Mouse (Mus musculus) kidney, adult 2 months (tissue): ENCODE measurements around the gene Polr2a. TPM values are rescaled to one million over a fixed set of nuclear protein-coding genes. Genes with fewer than 3 reads are reported as not detected.
A peak's percentile ranks its signal among the peaks of the same experiment; 100 is the strongest.

Experiments used
- DNase-seq: peaks from one replicate; pipeline ENCODE4 v3.0.0; 2021
- H3K27ac ChIP-seq: fragments of 200-500 bp; 2 replicates; pipeline ENCODE4 v1.5.1; 2012; ENCODE audit warnings: low read depth, low read length, control low read depth, inconsistent platforms; ENCODE audit not compliant: insufficient read depth
- H3K27me3 ChIP-seq: fragments of 200-500 bp; replicated peaks from 2 replicates; pipeline ENCODE4 v1.6.1; 2012; ENCODE audit warnings: mild to moderate bottlenecking, moderate library complexity, low read length, inconsistent platforms; ENCODE audit not compliant: control insufficient read depth, insufficient read depth
- H3K36me3 ChIP-seq: fragments of 200-500 bp; 2 replicates; pipeline ENCODE4 v1.6.1; 2012; ENCODE audit warnings: mild to moderate bottlenecking, moderate library complexity, low read length, inconsistent platforms; ENCODE audit not compliant: control insufficient read depth, insufficient read depth
- H3K4me1 ChIP-seq: fragments of 200-500 bp; 2 replicates; pipeline ENCODE4 v1.6.1; 2011; ENCODE audit warnings: low read length; ENCODE audit not compliant: control insufficient read depth, insufficient read depth
- H3K4me3 ChIP-seq: fragments of 200-500 bp; 2 replicates; pipeline ENCODE4 v1.5.1; 2011; ENCODE audit warnings: mild to moderate bottlenecking, low read depth, low read length, control low read depth; ENCODE audit not compliant: insufficient read depth
- CTCF ChIP-seq: fragments of 200-500 bp; conservative IDR thresholded peaks from 2 replicates; pipeline ENCODE4 v1.5.1; 2011; ENCODE audit warnings: low read depth, mild to moderate bottlenecking, control low read depth, low read length, moderate library complexity, mixed read lengths; ENCODE audit not compliant: insufficient read depth, insufficient read length
- POLR2A ChIP-seq: fragments of 200-500 bp; IDR thresholded peaks from one replicate; pipeline ENCODE4 v1.6.1; 2011; ENCODE audit warnings: low read depth, low read length, control low read depth
- WGBS: fragments of 180-500 bp; shearing (Covaris S2); methylation state at CpG from one replicate; pipeline ENCODE4 v1.1.7; 2018; 5-methylcytosine and 5-hydroxymethylcytosine counted together
- polyA plus RNA-seq: library from polyadenylated mRNA; depleted of rRNA; stranded (reverse); fragments of >200 nt; gene quantifications from 2 replicates; pipeline ENCODE4 v1.2.3, GENCODE M21; 2012

The Polr2a gene
- polyA plus RNA-seq, 1 experiment: 37.8 TPM

DNA sequence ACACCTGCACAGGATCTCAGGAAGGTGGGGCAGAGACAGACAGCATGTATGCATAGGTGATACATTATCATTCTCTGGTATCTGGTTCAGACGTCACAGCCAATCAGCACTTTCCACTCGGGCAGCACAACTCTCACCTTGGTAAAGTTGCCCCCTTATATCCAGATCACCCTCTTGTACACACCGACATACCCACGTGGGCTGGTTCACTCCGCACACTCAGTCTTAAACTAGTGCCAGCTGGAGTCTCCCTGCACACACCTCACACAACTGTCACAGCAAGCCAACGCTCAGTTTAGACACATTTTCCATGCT lies 63.4 kb downstream of the Polr2a start:
- Histone ChIP-seq H3K27ac (peak overlapping the region; percentile 65), H3K27me3 (no peaks in the 10 kb centered on the region), H3K4me1 (peaks cover 26% of the 10 kb centered on the region), H3K36me3 (no peaks in the 10 kb centered on the region), H3K4me3 (peak overlapping the region; percentile 76)
- TF ChIP-seq POLR2A (no peak), CTCF (no peak)
- WGBS: 19% methylated on average over 6 of the region's 6 CpGs
- no peak for DNase-seq

DNA sequence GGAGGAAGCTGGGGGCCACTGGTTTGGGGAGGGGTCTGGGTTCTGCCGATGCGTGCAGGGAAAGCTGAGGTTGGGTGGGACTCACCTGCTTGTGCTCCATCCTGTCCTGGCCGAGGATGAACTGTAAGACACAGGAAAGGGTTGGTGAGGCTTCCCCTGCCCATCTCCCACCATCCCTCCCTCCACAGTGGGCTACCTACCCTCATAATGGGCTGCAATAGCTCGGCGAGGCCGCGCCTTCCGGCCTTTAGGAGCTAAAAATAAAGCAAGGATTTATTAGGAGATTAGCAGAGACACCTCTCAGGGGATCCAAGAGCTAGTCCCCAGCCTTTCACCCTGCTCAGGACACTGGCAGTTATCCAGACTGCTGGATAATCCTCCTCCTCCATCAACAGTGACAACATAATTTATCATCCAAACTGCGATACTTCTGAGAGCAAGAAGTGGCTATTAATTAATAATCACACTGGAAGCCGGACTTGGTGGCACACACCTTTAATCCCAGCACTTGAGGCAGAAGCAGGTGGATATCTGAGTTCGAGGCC lies 64.9 kb downstream of the Polr2a start:
- no peaks in the 10 kb centered on the region for H3K27me3 ChIP-seq
- no peak overlapping the region for H3K4me3 ChIP-seq
- H3K4me1 ChIP-seq: peaks cover 26% of the 10 kb centered on the region
- H3K36me3 ChIP-seq: no peaks in the 10 kb centered on the region
- peak; percentile 59 for DNase-seq
- WGBS: 51% methylated on average over 11 of the region's 11 CpGs
- H3K27ac ChIP-seq: peak overlapping the region; percentile 66
- TF ChIP-seq POLR2A (no peak), CTCF (no peak)

DNA sequence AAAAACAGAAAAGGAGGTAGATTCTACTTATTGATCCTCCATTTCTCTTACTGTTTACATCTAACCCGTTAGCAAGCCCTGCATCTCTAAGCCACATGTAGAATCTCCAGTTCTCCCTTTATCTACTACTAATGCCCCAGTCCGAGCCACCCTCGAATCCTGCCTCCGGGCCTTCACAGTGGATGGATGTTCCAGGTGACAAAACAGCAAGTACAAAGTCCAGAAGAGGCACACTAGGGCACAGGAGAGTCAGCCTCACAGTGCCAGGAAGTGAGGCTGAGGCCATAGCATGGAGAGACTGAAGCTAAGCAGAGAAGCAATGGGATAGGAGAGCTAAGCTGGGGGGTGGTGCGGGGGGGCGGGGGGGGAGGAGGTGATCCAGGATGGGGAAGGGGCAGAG lies 65.6 kb downstream of the Polr2a start:
- TF ChIP-seq POLR2A (no peak), CTCF (no peak)
- Histone ChIP-seq H3K36me3 (no peaks in the 10 kb centered on the region), H3K27ac (peak overlapping the region; percentile 78), H3K4me3 (no peak overlapping the region), H3K4me1 (peaks cover 26% of the 10 kb centered on the region), H3K27me3 (no peaks in the 10 kb centered on the region)
- peak; percentile 90 for DNase-seq
- 61% methylated on average over 6 of the region's 6 CpGs for WGBS

DNA sequence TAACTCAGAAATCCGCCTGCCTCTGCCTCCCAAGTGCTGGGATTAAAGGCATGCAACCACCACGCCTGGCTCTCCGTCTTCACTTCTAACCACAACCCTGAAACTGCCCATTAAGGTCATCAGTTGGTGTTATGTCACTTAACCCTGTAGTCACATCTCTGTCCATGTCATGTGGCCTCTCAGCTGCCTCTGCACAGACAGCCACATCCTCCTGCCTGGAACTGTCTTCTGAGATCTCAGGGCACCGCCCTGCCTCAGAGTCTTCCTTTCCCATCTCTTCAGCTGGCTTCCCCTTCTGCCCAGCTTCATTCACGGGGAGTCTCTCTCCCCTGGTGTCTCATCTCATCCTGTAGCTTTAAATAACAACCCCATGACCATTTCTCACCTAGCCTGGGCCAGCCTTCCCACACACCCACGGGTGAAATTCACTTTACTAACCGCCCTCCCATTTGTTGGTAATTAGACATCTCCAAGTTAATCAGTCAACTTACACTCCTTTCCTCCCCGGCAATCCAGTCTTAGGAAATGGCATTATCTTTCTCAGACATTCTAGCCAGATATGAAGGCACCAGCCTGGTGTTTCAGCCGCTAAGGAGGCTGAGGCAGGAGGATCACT lies 66.1 kb downstream of the Polr2a start:
- Histone ChIP-seq H3K4me3 (no peak overlapping the region), H3K27ac (peak overlapping the region; percentile 78), H3K36me3 (no peaks in the 10 kb centered on the region), H3K4me1 (peaks cover 26% of the 10 kb centered on the region), H3K27me3 (no peaks in the 10 kb centered on the region)
- WGBS: 59% methylated on average over 9 of the region's 9 CpGs
- no peak for TF ChIP-seq CTCF
- TF ChIP-seq POLR2A: no peak
- peak; percentile 65 for DNase-seq

DNA sequence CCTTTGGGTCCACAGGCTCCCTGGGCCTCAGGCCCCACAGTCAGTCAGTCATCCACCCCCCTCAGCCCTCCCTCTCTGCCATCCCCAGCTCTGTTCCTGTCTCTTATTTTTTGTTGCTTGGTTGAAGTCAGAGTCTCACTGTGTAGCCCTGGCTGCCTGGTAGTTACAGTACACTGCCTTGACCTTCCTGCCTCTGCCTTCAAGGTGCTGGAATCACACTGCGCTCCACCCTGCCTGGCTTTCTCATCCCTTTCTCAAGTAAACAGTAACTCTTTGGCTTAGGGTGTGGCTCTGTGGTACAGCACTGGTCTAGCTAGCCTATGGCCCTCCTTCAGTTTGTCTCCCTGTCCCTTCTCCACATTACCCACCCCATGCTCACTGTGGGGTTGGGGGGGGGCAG lies 68.5 kb downstream of the Polr2a start:
- no peak for TF ChIP-seq CTCF
- TF ChIP-seq POLR2A: no peak
- WGBS: 62% methylated on average over 1 of the region's 1 CpGs
- no peaks in the 10 kb centered on the region for H3K27me3 ChIP-seq
- H3K27ac ChIP-seq: peak overlapping the region; percentile 47; the same call in 1 of the 2 replicates
- peak; percentile 81 for DNase-seq
- peaks cover 40% of the 10 kb centered on the region for H3K4me1 ChIP-seq
- H3K36me3 ChIP-seq: no peaks in the 10 kb centered on the region
- H3K4me3 ChIP-seq: no peak overlapping the region

GRCm38 (mm10) chr11:69687061-69687460 lies 71.4 kb downstream of the Polr2a start:
- Histone ChIP-seq H3K27ac (no peak overlapping the region; the same call in 1 of the 2 replicates), H3K4me3 (no peak overlapping the region), H3K36me3 (no peaks in the 10 kb centered on the region), H3K4me1 (peaks cover 36% of the 10 kb centered on the region), H3K27me3 (no peaks in the 10 kb centered on the region)
- WGBS: 56% methylated on average over 5 of the region's 5 CpGs
- no peak for TF ChIP-seq POLR2A
- no peak for DNase-seq

- Histone ChIP-seq H3K27ac (peak overlapping the region; percentile 100), H3K27me3 (no peaks in the 10 kb centered on the region), H3K36me3 (no peaks in the 10 kb centered on the region), H3K4me1 (peaks cover 35% of the 10 kb centered on the region), H3K4me3 (no peak overlapping the region)
- WGBS: 8% methylated on average over 4 of the region's 4 CpGs
- TF ChIP-seq CTCF (no peak), POLR2A (no peak)
- DNase-seq: peak; percentile 87
Observed at GRCm38 (mm10) chr11:69686377-69686776, 72.1 kb downstream of the Polr2a start.
